Mouse (Mus musculus): ENCODE results near the gene Rad18. TPM values are rescaled to one million over a fixed set of nuclear protein-coding genes. Genes with fewer than 3 reads are reported as not detected.
A peak's percentile ranks its signal among the peaks of the same experiment; 100 is the strongest.

The Rad18 gene
- total RNA-seq, 2 experiments from 2014 or later = 45.2 to 74.0 TPM

DNA sequence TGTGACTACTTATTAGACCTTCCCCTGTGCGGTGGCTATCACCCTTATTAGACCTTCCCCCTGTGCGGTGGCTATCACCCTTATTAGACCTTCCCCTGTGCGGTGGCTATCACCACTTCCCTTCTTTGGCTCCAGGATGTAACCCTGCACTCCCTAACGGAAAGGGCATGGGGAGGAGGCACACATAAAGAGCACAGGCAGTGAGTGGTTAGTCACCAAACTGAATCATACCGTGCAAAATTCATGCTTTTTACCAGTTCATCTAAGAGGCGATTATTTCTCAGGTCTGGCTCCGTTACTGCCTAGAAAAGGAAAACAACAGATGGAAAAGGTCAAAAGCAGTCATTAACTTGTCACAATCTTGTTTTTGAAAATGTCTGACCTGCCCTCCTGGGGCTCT, 10.0 kb downstream of the Rad18 start:
- ATAC-seq (replicated peaks; ENCODE audit: poor library complexity) = peak; percentile 92

DNA sequence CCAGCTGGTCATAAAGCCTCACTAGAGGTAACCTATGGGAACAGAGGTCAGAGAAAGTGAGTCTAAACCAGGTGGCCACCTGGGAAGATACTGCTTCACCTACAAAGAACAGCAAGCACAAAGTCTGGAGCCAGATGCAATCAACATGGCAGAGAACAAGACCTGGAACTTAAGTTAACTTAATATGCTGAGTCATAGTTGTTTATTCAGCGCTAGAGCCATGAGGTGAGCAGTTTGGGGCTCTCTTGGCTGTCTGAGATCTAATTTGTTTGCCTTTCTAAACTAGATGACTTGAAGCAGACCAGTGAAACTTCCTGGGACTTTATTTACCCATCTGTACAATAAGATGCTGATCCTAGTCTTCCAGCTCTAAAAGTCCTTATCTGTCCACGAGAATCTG, 12.4 kb downstream of the Rad18 start:
- ATAC-seq (replicated peaks; ENCODE audit: poor library complexity) = no peak

DNA sequence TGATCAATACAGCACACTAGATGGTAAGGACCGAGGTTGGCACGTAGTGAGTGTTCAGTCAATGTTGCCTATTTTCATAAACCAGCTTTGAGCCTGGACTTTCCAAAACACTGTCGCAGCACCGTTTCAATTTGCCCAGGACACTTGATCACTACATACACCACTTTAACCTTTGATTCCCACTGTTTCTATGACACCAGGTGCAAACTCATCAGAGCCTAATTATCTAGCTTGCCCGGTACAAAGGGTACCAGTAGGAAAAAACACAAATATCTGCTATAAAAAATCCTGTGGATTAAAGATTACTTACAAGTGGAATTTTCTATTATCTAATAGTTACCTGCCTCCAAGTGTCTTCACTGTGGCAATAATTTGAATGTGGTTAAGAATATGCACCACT, 64.4 kb downstream of the Rad18 start:
- no peak for ATAC-seq (replicated peaks; ENCODE audit: poor library complexity)

DNA sequence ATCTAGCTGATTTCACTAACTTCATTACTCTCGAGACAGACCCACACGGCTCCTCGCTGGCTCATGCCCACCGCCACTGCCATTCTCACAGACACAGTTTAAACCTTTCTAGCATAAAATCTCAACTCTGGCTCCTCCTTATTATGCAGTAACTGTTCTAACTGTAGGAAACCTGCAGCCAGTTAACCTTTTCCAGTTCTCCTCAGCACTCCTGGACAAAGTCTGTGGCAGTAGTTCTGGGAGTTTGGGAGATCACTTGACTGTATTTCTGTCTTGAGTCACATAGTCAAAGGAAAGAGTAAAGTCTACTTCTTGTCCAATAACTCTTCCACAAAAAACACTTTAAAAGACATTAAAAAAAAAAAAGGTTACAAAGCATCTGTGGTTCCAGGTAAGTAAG, 66.2 kb downstream of the Rad18 start:
- no peak for ATAC-seq (replicated peaks; ENCODE audit: poor library complexity)

DNA sequence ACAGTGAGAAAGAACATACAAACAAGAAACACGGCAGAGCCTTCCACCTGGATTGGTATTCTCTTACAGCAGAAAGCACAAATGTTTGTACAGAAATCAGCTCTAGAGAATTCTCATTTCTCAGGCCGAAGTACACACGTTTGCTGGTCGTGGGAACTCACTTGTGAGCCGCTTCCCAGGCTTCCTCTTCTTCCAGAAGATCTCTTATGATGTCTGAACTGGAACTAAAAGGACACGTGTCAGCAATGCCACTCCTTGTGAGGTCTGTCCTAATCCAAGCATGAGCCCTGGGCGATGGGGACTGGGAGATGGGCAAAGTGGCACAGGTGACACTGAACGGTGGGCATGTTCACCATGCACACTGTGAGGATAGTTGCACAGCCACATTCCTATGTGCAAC, 68.2 kb downstream of the Rad18 start:
- no peak for ATAC-seq (replicated peaks; ENCODE audit: poor library complexity)

DNA sequence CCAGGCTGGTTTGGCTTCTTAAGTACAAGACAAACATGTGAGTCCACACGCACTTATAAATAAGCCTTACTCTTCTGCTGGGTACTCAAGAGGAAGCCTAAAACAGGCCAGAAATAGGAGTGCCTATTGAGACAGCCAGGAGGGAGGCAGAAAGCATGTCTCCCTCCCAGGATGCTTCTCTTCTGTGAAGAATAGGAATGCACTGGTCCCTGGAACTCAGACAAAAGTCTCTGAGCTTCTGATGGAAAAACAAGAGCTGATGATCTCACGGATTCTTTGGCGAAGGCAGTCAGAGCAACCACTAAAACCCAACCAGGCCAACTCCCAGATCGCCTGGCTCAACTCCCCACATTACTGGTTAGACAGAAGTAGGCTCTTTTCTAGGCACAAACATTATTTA, 74.2 kb downstream of the Rad18 start:
- ATAC-seq (replicated peaks; ENCODE audit: poor library complexity) = no peak

DNA sequence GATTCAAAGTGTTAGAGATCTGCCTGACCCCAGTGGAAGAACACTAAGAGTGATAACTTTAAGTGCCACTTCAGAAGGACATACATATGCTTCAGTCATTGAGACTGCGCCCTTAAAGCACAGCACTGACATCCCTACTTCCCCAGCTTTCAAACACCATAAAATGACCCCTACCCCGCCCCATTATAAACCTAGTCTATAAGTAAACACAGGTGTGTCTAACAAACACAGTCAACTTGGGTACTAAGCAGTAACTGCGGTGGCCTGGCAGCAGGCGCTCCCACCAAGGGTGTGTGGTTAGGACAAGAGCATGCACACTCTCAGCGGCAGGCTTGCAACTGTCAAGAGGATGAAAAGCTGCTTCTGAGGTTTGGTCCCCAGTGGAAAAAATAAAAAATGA, 76.5 kb downstream of the Rad18 start:
- ATAC-seq (replicated peaks; ENCODE audit: poor library complexity) = no peak

DNA sequence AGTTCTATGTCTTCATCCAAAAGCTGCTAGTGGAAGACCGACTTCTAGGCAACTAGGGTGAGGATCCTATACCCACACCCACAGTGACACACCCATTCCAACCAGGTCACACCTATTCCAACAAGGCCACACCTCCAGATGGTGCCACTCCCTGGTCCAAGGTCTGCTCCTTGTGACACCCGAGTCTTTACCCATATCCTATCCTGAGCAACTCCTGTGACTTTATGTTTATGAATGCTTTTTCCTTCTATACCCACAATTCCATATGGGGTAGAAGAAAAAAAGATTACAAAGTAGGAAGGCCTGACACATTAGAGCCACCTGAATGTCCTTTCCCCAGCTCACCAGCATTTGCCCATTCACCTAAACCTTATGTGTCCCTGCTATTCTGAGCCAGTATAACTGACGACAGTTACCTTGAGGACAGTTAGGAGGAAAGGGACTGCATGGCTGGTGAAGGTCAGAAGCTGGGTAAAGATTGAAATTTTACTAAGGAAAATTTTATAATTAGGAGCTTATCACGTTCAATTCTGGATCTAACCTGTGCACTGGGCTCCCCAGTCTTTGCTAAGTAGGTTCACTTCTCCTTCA, 78.7 kb downstream of the Rad18 start:
- no peak for ATAC-seq (replicated peaks; ENCODE audit: poor library complexity)

DNA sequence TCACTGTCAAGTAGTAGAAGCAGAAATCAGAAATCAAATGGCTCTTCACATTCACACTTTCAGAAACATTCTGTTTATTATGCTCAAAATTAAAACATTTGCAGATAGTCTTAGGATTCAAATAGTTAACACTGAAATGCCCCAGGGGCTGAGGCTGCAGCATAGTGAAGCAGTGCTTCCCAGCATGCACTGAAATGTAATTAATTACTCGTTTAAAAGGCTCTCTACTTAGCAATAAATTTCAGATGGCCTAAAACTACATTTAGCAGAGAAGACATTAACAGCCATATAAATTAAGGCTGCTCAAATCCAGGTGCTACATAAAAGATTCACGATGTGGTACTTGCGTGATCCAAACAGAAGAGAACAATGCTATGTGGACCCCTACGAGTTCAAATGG, 87.5 kb downstream of the Rad18 start:
- ATAC-seq (replicated peaks; ENCODE audit: poor library complexity) = no peak

DNA sequence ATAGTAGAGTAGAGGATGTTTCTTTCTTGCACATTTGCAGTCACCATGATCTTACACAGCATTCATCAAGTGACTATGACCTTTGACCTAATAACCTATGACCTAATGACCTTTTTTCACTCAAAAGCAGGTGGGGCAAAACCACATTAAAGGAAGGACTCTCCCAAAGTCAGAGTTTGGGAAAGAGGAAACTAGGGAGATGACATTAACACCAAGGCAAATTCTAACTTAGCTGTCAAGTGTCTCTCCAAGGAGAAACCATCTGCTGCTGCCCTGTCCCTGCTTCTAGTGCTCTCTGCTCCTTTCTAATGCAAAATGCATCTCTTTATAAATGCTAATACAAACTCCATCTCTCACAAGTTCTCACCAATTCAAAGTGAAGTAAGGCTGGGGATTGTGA, 92.6 kb downstream of the Rad18 start:
- ATAC-seq (replicated peaks; ENCODE audit: poor library complexity) = no peak

DNA sequence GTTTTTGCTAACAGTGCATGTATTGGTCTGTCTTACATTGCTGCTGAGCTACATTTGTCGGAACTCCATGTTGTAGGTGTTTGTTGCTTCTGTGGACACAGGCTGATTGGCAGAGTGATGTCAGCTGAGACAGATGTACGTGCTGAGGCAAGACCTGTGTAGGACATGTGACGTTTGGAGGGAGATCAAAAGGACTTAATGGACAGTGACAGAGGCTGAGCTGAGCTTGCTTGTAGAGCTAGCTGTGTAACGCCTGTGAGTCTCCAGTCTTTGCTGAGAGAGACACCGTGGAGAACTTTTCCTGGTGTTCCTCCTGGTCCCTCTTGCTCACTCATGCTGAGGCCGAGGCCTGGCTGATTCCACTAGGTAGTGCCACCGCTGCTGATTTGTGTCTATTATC, 101.5 kb downstream of the Rad18 start:
- no peak for ATAC-seq (replicated peaks; ENCODE audit: poor library complexity)

DNA sequence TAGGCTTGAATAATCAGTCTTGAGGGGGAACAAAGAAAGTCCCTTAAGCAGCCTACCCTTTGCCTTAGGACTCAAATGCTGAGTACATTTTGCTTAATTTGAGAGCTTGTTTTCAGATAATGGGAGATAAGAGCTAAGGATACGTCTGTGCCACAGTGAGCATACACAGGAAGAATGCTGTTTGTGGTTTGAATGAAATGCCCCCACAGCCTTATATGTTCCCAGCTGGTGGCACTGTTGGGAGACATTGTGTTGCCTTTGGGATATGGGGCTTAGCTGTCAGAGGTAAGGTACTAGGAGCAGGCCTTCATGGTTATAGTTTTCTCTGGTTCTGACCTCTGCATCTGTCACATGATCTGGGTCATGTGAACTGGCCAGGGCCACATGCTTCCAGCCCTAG, 108.6 kb downstream of the Rad18 start:
- ATAC-seq (replicated peaks; ENCODE audit: poor library complexity) = peak; percentile 31; the same call in 1 of the 2 replicates

DNA sequence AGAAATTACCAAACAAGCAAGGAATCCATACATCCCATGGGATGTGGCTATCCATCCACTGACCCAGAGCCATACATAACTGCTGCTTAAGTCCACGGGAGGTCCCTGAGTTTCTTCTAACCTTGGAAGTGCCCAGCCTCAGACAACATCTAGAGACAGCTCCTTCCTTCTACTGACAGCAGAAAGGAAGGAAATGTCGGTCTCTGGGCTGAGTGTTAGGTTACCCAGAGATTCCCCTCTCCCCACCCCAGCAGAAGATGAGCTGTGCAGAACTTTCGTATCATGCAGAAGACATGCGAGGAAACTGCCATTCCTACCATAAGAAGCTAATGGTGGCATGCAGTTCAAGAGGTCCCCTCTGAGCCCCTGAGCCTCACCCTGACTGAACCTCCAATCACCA, 109.5 kb downstream of the Rad18 start:
- peak; percentile 60; the same call in 1 of the 2 replicates for ATAC-seq (replicated peaks; ENCODE audit: poor library complexity)

DNA sequence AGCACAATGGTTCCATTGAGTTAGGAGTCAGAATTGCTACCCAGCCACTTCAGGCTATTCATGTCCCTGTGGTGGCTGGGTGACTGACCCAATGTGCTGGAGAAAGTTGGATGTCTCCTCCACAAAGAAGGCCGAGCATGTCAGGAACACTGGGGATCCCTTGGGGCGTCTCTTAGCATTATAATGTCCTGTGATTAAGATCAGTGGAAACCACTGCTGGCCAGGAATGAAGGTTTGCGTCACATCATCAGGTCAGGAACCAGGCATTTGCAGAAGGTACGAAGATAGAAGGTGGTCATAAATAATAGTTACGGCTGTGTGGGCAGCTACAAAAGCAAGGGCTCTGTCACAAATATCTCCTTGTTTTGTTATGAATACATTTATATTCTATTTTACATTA, 111.5 kb downstream of the Rad18 start:
- no peak for ATAC-seq (replicated peaks; ENCODE audit: poor library complexity)

DNA sequence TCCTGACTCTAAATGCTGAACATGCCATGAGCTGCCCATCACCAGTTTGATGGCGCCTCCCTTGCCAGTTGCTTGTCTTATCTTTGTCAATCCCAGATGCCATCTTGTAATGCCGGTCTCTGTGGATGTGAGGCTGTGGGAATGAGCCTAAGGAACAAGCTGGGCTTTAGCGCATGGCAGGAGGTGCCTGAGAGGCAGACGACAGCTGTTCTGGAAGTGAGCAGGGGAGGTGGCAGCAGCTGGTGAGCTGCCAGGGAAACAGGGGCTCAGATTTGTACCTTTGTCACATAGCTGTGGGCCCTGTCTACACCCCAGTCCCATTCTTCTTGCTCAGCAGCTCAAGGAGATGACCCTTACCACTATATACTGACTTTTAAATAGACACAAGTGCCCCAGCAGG, 114.5 kb downstream of the Rad18 start:
- no peak for ATAC-seq (replicated peaks; ENCODE audit: poor library complexity)

DNA sequence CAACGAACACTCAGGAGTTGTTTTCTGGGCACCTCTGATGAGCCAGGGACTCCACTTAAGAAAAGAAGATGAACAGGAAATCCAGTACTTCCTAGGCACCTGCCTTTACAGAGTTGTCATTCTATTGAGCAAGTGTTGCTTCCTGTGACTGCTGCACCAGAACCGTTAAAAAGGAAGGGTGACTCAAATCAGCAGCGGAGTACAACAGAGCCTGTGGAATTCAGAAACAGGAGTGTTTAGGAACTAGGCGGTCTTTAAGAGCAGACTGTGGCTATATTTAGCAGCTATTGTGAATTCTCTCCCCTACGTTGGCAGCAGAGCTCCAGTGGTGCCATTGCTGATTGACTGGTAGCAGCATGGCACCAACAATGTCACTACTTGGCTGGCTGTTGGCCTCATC, 119.3 kb downstream of the Rad18 start:
- peak; percentile 80 for ATAC-seq (replicated peaks; ENCODE audit: poor library complexity)

DNA sequence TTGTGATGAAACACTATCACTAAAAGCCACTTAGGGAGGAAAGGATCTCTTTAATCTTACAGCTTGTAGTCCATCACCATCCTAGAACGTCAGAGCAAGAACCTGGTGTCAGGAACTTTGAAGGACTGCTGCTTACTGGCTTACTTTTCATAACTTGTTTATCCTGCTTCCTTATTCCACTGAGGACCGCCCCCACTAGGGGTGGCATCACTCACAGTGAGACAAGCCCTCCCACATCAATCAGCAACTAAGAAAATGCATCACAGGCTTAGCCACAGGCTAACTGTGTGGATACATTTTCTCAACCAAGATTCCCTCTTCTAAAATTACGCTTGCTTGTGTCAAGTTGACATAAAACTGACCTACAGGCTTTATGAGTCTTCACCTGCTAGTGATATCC, 121.9 kb downstream of the Rad18 start:
- peak; percentile 54 for ATAC-seq (replicated peaks; ENCODE audit: poor library complexity)

DNA sequence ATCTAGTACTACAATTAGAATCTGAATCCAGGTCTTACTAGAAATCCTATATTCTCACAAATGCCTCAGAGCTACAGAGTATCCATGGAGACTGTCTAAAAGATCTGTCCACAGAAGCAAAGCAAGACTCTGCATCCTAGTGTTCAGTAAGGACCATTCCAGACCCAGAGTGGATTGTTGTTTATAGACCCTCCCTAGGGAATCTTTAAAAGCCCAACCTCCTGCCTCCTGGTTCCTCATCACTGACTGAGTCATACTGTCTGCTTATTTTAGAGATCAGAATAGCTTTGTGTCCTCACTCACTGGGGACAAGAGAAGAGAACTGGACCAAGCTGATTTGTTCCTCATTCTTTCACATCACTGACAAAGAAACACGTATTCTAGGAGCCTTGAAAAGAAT, 126.1 kb downstream of the Rad18 start:
- ATAC-seq (replicated peaks; ENCODE audit: poor library complexity) = no peak

Other genes starting within 250 kb of the Rad18 start
- not detected in 2 replicates for gene Cav3, start 237.2 kb downstream of the Rad18 start, total RNA-seq (2015)
- not detected in 2 replicates for gene Cav3, start 237.2 kb downstream of the Rad18 start, total RNA-seq (2017)
- 0.05 TPM in 1 of 2 replicates, not detected in the other for gene Oxtr, start 206.7 kb downstream of the Rad18 start, total RNA-seq (2015)
- gene Oxtr, start 206.7 kb downstream of the Rad18 start, total RNA-seq (2017) = 0.04 TPM in 1 of 2 replicates, not detected in the other